Mouse (Mus musculus) hindbrain, embryonic 10.5 days (tissue): ENCODE results near the gene Epyc. TPM values are rescaled to one million over a fixed set of nuclear protein-coding genes. Genes with fewer than 3 reads are reported as not detected.

Experiments
- DNase-seq: peaks from one replicate; pipeline ENCODE4 v3.0.0-alpha.2; 2017; ENCODE audit warnings: low spot score
- H3K27ac ChIP-seq: fragments of 300-500 bp; sonication (generic); 2 replicates; pipeline ENCODE4 v1.5.1; 2016; ENCODE audit warnings: mild to moderate bottlenecking, moderate library complexity
- H3K27me3 ChIP-seq: fragments of 300-500 bp; sonication (generic); 2 replicates; pipeline ENCODE4 v1.6.1; 2016; ENCODE audit warnings: mild to moderate bottlenecking; ENCODE audit not compliant: poor library complexity, insufficient read depth, severe bottlenecking
- H3K36me3 ChIP-seq: fragments of 300-500 bp; sonication (generic); 2 replicates; pipeline ENCODE4 v1.6.1; 2016; ENCODE audit warnings: mild to moderate bottlenecking, moderate library complexity
- H3K4me1 ChIP-seq: fragments of 300-500 bp; sonication (generic); replicated peaks from 2 replicates; pipeline ENCODE4 v1.6.1; 2016; ENCODE audit warnings: mild to moderate bottlenecking
- H3K4me3 ChIP-seq: fragments of 300-500 bp; sonication (generic); 2 replicates; pipeline ENCODE4 v1.5.1; 2016; ENCODE audit warnings: mild to moderate bottlenecking, moderate library complexity
- H3K9me3 ChIP-seq: fragments of 300-500 bp; sonication (generic); 2 replicates; pipeline ENCODE4 v1.6.1; 2016; ENCODE audit warnings: mild to moderate bottlenecking, moderate library complexity
- WGBS: fragments of 180-500 bp; shearing (Covaris S2); methylation state at CpG from one replicate; pipeline ENCODE4 v1.1.7; 2016; 5-methylcytosine and 5-hydroxymethylcytosine counted together
- polyA plus RNA-seq: library from polyadenylated mRNA; unstranded; fragments of >200 nt; fragmentation: Nextera tagmentation; extraction: Ambion mirVana; gene quantifications from 2 replicates; pipeline ENCODE4 v1.2.1, GENCODE M21; 2016

The Epyc gene
- polyA plus RNA-seq = 0.12 and 0.89 TPM in 2 replicates

GRCm38 (mm10) chr10:97643768-97644167 is at the start of gene Epyc:
Gene Epyc, plus strand, starts transcription at chr10:97644068.
- H3K4me1 ChIP-seq = no peaks in the 10 kb centered on the region
- H3K9me3 ChIP-seq = no peaks in the 10 kb centered on the region
- H3K27ac ChIP-seq = no peak within 1 kb of the TSS
- no peak within 1 kb of the TSS for H3K4me3 ChIP-seq
- no peaks in the 10 kb centered on the region for H3K27me3 ChIP-seq
- DNase-seq = no peak
- WGBS = 85% methylated on average over 2 of the region's 2 CpGs
- H3K36me3 ChIP-seq = no peaks in the 10 kb centered on the region

- WGBS = 75% methylated on average over 1 of the region's 1 CpGs
- H3K4me1 ChIP-seq = no peaks in the 10 kb centered on the region
- H3K36me3 ChIP-seq = no peaks in the 10 kb centered on the region
- DNase-seq = no peak
- H3K9me3 ChIP-seq = no peaks in the 10 kb centered on the region
- H3K27ac ChIP-seq = no peak overlapping the region
- H3K4me3 ChIP-seq = no peak overlapping the region
- H3K27me3 ChIP-seq = no peaks in the 10 kb centered on the region
Measured at GRCm38 (mm10) chr10:97595680-97596079, 48.2 kb upstream of the Epyc start.

GRCm38 (mm10) chr10:97601744-97602143 is 42.1 kb upstream of the Epyc start:
- Histone ChIP-seq H3K4me3 (no peak overlapping the region), H3K36me3 (no peaks in the 10 kb centered on the region), H3K27me3 (no peaks in the 10 kb centered on the region), H3K27ac (no peak overlapping the region), H3K9me3 (no peaks in the 10 kb centered on the region), H3K4me1 (no peaks in the 10 kb centered on the region)
- WGBS = 85% methylated on average over 4 of the region's 4 CpGs
- DNase-seq = no peak

- Histone ChIP-seq H3K36me3 (no peaks in the 10 kb centered on the region), H3K27me3 (no peaks in the 10 kb centered on the region), H3K4me3 (no peak overlapping the region), H3K27ac (no peak overlapping the region), H3K9me3 (no peaks in the 10 kb centered on the region), H3K4me1 (no peaks in the 10 kb centered on the region)
- DNase-seq = no peak
Measured at GRCm38 (mm10) chr10:97603256-97603655, 40.6 kb upstream of the Epyc start.

- H3K36me3 ChIP-seq = no peaks in the 10 kb centered on the region
- H3K9me3 ChIP-seq = no peaks in the 10 kb centered on the region
- no peak within 1 kb of the TSS for H3K4me3 ChIP-seq
- 83% methylated on average over 2 of the region's 2 CpGs for WGBS
- no peak within 1 kb of the TSS for H3K27ac ChIP-seq
- no peaks in the 10 kb centered on the region for H3K27me3 ChIP-seq
- DNase-seq = no peak
- H3K4me1 ChIP-seq = no peaks in the 10 kb centered on the region
Measured at GRCm38 (mm10) chr10:97606579-97606978, 37.3 kb upstream of the Epyc start, which contains the start of gene Kera. Gene Kera, plus strand, starts transcription at chr10:97606879.

- no peak overlapping the region for H3K27ac ChIP-seq
- DNase-seq = no peak
- H3K27me3 ChIP-seq = no peaks in the 10 kb centered on the region
- WGBS = 88% methylated on average over 1 of the region's 1 CpGs
- H3K4me3 ChIP-seq = no peak overlapping the region
- no peaks in the 10 kb centered on the region for H3K4me1 ChIP-seq
- H3K9me3 ChIP-seq = no peaks in the 10 kb centered on the region
- no peaks in the 10 kb centered on the region for H3K36me3 ChIP-seq
Measured at GRCm38 (mm10) chr10:97622328-97622727, 21.5 kb upstream of the Epyc start.

- H3K27me3 ChIP-seq = no peaks in the 10 kb centered on the region
- H3K27ac ChIP-seq = no peak overlapping the region
- no peaks in the 10 kb centered on the region for H3K9me3 ChIP-seq
- H3K4me1 ChIP-seq = no peaks in the 10 kb centered on the region
- WGBS = 81% methylated on average over 2 of the region's 2 CpGs
- no peaks in the 10 kb centered on the region for H3K36me3 ChIP-seq
- DNase-seq = no peak
- no peak overlapping the region for H3K4me3 ChIP-seq
Measured at GRCm38 (mm10) chr10:97624381-97624780, 19.5 kb upstream of the Epyc start.

- Histone ChIP-seq H3K4me1 (no peaks in the 10 kb centered on the region), H3K4me3 (no peak overlapping the region), H3K27me3 (no peaks in the 10 kb centered on the region), H3K27ac (no peak overlapping the region), H3K9me3 (no peaks in the 10 kb centered on the region), H3K36me3 (no peaks in the 10 kb centered on the region)
- no peak for DNase-seq
- WGBS = 70% methylated on average over 4 of the region's 4 CpGs
Measured at GRCm38 (mm10) chr10:97625116-97625515, 18.8 kb upstream of the Epyc start.

GRCm38 (mm10) chr10:97626543-97626942 is 17.3 kb upstream of the Epyc start:
- no peaks in the 10 kb centered on the region for H3K9me3 ChIP-seq
- no peak for DNase-seq
- H3K36me3 ChIP-seq = no peaks in the 10 kb centered on the region
- H3K4me3 ChIP-seq = no peak overlapping the region
- H3K4me1 ChIP-seq = no peaks in the 10 kb centered on the region
- no peaks in the 10 kb centered on the region for H3K27me3 ChIP-seq
- 84% methylated on average over 1 of the region's 1 CpGs for WGBS
- H3K27ac ChIP-seq = no peak overlapping the region

GRCm38 (mm10) chr10:97631061-97631460 is 12.8 kb upstream of the Epyc start:
- no peaks in the 10 kb centered on the region for H3K27me3 ChIP-seq

GRCm38 (mm10) chr10:97641926-97642325 is 1.9 kb upstream of the Epyc start:
- Histone ChIP-seq H3K36me3 (no peaks in the 10 kb centered on the region), H3K27ac (no peak overlapping the region), H3K4me3 (no peak overlapping the region), H3K9me3 (no peaks in the 10 kb centered on the region), H3K4me1 (no peaks in the 10 kb centered on the region), H3K27me3 (no peaks in the 10 kb centered on the region)
- DNase-seq = no peak
- 86% methylated on average over 2 of the region's 2 CpGs for WGBS

More at GRCm38 (mm10) chr10:97631061-97631460, 12.8 kb upstream of the Epyc start:
- H3K9me3 ChIP-seq = no peaks in the 10 kb centered on the region
- WGBS = 89% methylated on average over 3 of the region's 3 CpGs
- no peaks in the 10 kb centered on the region for H3K4me1 ChIP-seq
- H3K27ac ChIP-seq = no peak overlapping the region
- no peak overlapping the region for H3K4me3 ChIP-seq
- DNase-seq = no peak
- no peaks in the 10 kb centered on the region for H3K36me3 ChIP-seq

- no peaks in the 10 kb centered on the region for H3K9me3 ChIP-seq
- DNase-seq = no peak
- H3K36me3 ChIP-seq = no peaks in the 10 kb centered on the region
- no peaks in the 10 kb centered on the region for H3K4me1 ChIP-seq
- H3K27me3 ChIP-seq = no peaks in the 10 kb centered on the region
- WGBS = 79% methylated on average over 2 of the region's 2 CpGs
- H3K4me3 ChIP-seq = no peak overlapping the region
- no peak overlapping the region for H3K27ac ChIP-seq
Measured at GRCm38 (mm10) chr10:97650334-97650733, 6.5 kb downstream of the Epyc start.

GRCm38 (mm10) chr10:97659489-97659888 is 15.6 kb downstream of the Epyc start:
- H3K4me1 ChIP-seq = no peaks in the 10 kb centered on the region
- no peak overlapping the region for H3K4me3 ChIP-seq
- no peak for DNase-seq
- H3K9me3 ChIP-seq = no peaks in the 10 kb centered on the region
- no peaks in the 10 kb centered on the region for H3K36me3 ChIP-seq
- no peak overlapping the region for H3K27ac ChIP-seq
- H3K27me3 ChIP-seq = no peaks in the 10 kb centered on the region
- WGBS = 95% methylated on average over 1 of the region's 1 CpGs

GRCm38 (mm10) chr10:97668656-97669055 is 24.8 kb downstream of the Epyc start:
- Histone ChIP-seq H3K4me1 (peaks cover 8% of the 10 kb centered on the region), H3K27ac (no peak overlapping the region), H3K27me3 (no peaks in the 10 kb centered on the region), H3K4me3 (no peak overlapping the region), H3K9me3 (no peaks in the 10 kb centered on the region), H3K36me3 (no peaks in the 10 kb centered on the region)
- no peak for DNase-seq
- 63% methylated on average over 4 of the region's 4 CpGs for WGBS
